25 mouse cellular contexts compared by ENCODE assay signal in genomic region chr5:4675316-4675715, GRCm38 (mm10).
DNase-seq lines count a peak whose midpoint lies in the region; ATAC-seq and TF ChIP-seq lines count a peak whose summit lies in the region.
"Had no signal": no experiment of that assay in that cellular context is flagged by ENCODE, and none has a peak within 500 bp of the region (broad histone marks: within the 10 kb centered on the region; RNA-seq: fewer than 3 reads in every experiment).

No protein-coding gene starts in this region.

- no peak for ATAC-seq in kidney, postnatal 0 days (replicated peaks; ENCODE audit: low FRiP score, low read depth)
- ATAC-seq: forebrain, embryonic 14.5 days; liver, embryonic 12.5 days; liver, postnatal 0 days had no signal

- no peaks in the 10 kb centered on the region for H3K4me1 ChIP-seq in kidney, postnatal 0 days (replicated peaks; ENCODE audit: insufficient read depth, low read length)
- H3K4me1 ChIP-seq: embryonic facial prominence, embryonic 12.5 days; heart, embryonic 12.5 days; liver, embryonic 12.5 days; midbrain, embryonic 10.5 days; neural tube, embryonic 12.5 days had no signal

- H3K27ac ChIP-seq in kidney, postnatal 0 days: no peak overlapping the region
- H3K27ac ChIP-seq: embryonic facial prominence, embryonic 12.5 days; hindbrain, embryonic 14.5 days; liver, embryonic 12.5 days; midbrain, embryonic 10.5 days; neural tube, embryonic 12.5 days had no signal

- H3K4me2 ChIP-seq in kidney, postnatal 0 days (ENCODE audit: low read length): no peak overlapping the region
- H3K4me2 ChIP-seq: embryonic facial prominence, embryonic 12.5 days; heart, embryonic 12.5 days; hindbrain, embryonic 14.5 days; liver, embryonic 12.5 days; neural tube, embryonic 12.5 days had no signal

- peak; percentile 8 to 9 for DNase-seq in heart, adult 9 months (ENCODE audit: low spot score in 2 of 2)
- no peak for DNase-seq in heart, adult 11 months
- DNase-seq in kidney, postnatal 0 days (ENCODE audit: low spot score): peak; percentile 69
- no peak for DNase-seq in kidney, postnatal 10 days
- DNase-seq in lung, postnatal 25 days (ENCODE audit: low spot score): peak; percentile 26
- no peak for DNase-seq in lung, adult 18-20 months
- peak; percentile 24 for DNase-seq in lung, postnatal 36 days
- DNase-seq: adrenal gland, postnatal 25 days; cerebellum, adult 11-12 months; cerebellum, adult 9-11 months; embryo, embryonic 11 days; gastrocnemius, postnatal 14 days; left cerebral cortex, postnatal 4 days; liver, postnatal 0 days; right cerebral cortex, adult 18-20 months; right cerebral cortex, postnatal 4 days; thymus, postnatal 4 days had no signal

- 79% methylated on average over 2 of the region's 2 CpGs for WGBS in kidney, postnatal 0 days

- TF ChIP-seq CTCF in kidney, postnatal 0 days (IDR thresholded peaks at IDR 0.05; ENCODE audit: low read depth): no peak

- H3K9me3 ChIP-seq in kidney, postnatal 0 days (replicated peaks; ENCODE audit: low read length): no peaks in the 10 kb centered on the region
- H3K9me3 ChIP-seq: embryonic facial prominence, embryonic 12.5 days; heart, embryonic 12.5 days; liver, embryonic 12.5 days; midbrain, embryonic 10.5 days; neural tube, embryonic 12.5 days had no signal

- H3K27me3 ChIP-seq in kidney, postnatal 0 days (ENCODE audit: insufficient read depth, low read length): no peaks in the 10 kb centered on the region
- H3K27me3 ChIP-seq: embryonic facial prominence, embryonic 12.5 days; heart, embryonic 12.5 days; liver, embryonic 12.5 days; neural tube, embryonic 12.5 days had no signal

- H3K36me3 ChIP-seq in kidney, postnatal 0 days (ENCODE audit: insufficient read depth, low read length): no peaks in the 10 kb centered on the region
- H3K36me3 ChIP-seq: embryonic facial prominence, embryonic 12.5 days; heart, embryonic 12.5 days; liver, embryonic 12.5 days; midbrain, embryonic 10.5 days; neural tube, embryonic 12.5 days had no signal

- H3K4me3 ChIP-seq in kidney, postnatal 0 days (replicated peaks; ENCODE audit: low read depth, low read length): no peak overlapping the region
- H3K4me3 ChIP-seq: embryonic facial prominence, embryonic 12.5 days; heart, embryonic 12.5 days; liver, embryonic 12.5 days; midbrain, embryonic 10.5 days; myocyte; neural tube, embryonic 12.5 days had no signal

- no peak overlapping the region for H3K9ac ChIP-seq in kidney, postnatal 0 days (ENCODE audit: low read depth, low read length)
- H3K9ac ChIP-seq: embryonic facial prominence, embryonic 12.5 days; heart, embryonic 12.5 days; hindbrain, embryonic 14.5 days; liver, embryonic 12.5 days; liver, postnatal 0 days; neural tube, embryonic 12.5 days had no signal

Comparison
In these comparisons a context has a peak if more than half of its experiments do, and no peak if none do; other contexts are left out.
1. DNase-seq: peak in heart, adult 9 months (2 of 2), kidney, postnatal 0 days (single experiment), lung, postnatal 25 days (single experiment) and lung, postnatal 36 days (single experiment); none in heart, adult 11 months (single experiment), kidney, postnatal 10 days (single experiment) and lung, adult 18-20 months (0 of 2).